Mouse (Mus musculus): ENCODE measurements around the gene Mrtfa. TPM values are rescaled to one million over a fixed set of nuclear protein-coding genes. Genes with fewer than 3 reads are reported as not detected.
"Not testable (repeated sequence)": the region's sequence is repeated elsewhere in the genome, so short reads cannot be mapped to it uniquely, and the experiment has no call there.

Mrtfa gene
- polyA plus RNA-seq, 1 experiment from 2014 or later: 29.7 TPM

DNA sequence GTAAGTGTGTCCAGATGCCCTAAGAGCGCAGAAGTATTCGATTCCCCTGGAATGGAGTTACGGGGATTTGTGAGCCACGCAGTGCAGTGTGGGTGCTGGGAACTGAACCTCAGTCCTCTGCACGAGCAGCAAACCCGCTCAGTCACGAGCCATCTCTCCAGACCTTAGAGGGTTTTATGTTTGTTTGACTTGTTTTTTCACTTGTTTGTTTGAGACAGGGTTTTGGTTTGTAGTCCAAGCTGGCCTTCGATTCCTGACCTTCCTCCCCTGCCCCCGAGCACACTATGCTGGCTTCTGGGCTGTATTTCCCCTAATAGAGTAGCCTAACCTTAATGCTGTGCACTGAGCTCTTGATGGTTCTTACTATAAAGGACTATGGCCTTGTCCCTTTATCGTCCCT, 34.5 kb upstream of the Mrtfa start:
- no peak overlapping the region for H3K4me3 ChIP-seq
- no peaks in the 10 kb centered on the region for H3K4me1 ChIP-seq (replicated peaks)
- no peaks in the 10 kb centered on the region for H3K27me3 ChIP-seq
- H3K36me3 ChIP-seq: no peaks in the 10 kb centered on the region
- no peaks in the 10 kb centered on the region for H3K9me3 ChIP-seq
- H3K4me2 ChIP-seq: no peak overlapping the region
- no peak for ATAC-seq (ENCODE audit: low FRiP score, low read depth)
- H3K9ac ChIP-seq: no peak overlapping the region
- H3K27ac ChIP-seq (replicated peaks): no peak overlapping the region
- 90% methylated on average over 10 of the region's 10 CpGs for WGBS

DNA sequence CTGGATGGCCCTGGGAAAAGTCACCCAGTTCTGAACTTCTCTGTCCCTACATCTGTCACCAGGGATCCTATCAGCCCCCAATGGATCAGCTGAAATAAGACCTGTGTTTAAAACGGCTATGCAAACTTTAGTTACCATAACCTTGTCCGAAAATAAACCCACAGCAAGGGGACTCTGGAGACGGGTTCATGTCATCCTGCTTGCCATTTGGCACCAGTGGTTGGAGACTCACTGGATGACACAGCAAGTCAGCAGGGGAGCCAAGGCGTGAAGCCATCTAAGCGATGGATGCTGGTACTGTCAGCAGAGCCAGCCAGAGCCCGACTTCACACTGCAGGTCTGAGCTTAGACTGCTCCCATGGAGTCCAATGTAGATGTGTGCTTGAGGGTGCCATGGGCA, 30.9 kb upstream of the Mrtfa start:
- Histone ChIP-seq H3K36me3 (no peaks in the 10 kb centered on the region), H3K27ac (replicated peaks) (no peak overlapping the region), H3K9me3 (no peaks in the 10 kb centered on the region), H3K4me3 (no peak overlapping the region), H3K4me1 (replicated peaks) (no peaks in the 10 kb centered on the region), H3K27me3 (no peaks in the 10 kb centered on the region), H3K9ac (no peak overlapping the region), H3K4me2 (no peak overlapping the region)
- ATAC-seq (ENCODE audit: low FRiP score, low read depth): no peak
- 79% methylated on average over 6 of the region's 6 CpGs for WGBS

DNA sequence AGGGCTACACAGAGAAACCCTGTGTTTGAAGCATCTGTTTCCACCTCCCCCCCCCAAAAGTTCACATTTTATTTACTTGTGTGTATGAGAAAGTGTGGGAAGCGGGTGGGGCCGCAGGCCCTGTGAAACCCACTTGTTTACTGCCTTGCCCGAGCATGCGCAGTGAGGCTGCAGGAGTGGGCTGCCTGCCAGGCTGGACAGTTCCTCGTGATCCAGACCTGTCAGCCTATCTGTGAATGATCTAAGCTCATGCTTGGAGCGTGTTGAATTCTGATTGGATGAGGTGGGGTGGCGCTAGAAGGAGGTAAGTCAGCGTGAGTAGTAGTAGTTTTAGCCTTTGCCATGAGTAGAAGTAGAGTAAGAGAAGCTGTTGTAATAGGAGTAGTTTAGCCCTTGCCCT, 29.5 kb upstream of the Mrtfa start:
- H3K4me1 ChIP-seq (replicated peaks); H3K27ac ChIP-seq (replicated peaks); ATAC-seq (ENCODE audit: low FRiP score, low read depth); H3K27me3 ChIP-seq; H3K9me3 ChIP-seq; H3K36me3 ChIP-seq; H3K4me3 ChIP-seq; H3K9ac ChIP-seq; H3K4me2 ChIP-seq: not testable (repeated sequence)
- 79% methylated on average over 8 of the region's 8 CpGs for WGBS

DNA sequence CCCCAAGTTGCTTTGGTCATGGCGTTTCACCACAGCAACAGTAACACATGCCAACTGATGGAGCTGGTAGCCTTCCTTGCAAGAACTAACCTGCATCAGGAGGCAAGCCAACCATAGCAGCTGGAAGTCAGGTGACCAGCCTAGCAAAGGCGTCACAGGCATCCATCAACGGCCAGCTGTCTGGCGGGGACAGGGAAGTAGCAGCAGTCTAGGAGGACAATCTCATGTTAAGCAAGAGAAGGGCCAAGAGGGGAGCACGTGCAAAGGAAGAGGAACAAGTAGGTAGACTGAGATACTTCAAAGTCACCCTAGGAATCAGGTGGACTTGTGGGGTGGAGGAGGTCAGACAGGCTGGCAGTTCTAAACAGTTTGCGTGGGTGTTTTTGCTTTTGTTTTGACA, 28.5 kb upstream of the Mrtfa start:
- Histone ChIP-seq H3K36me3 (no peaks in the 10 kb centered on the region), H3K4me2 (no peak overlapping the region), H3K27ac (replicated peaks) (no peak overlapping the region), H3K9me3 (no peaks in the 10 kb centered on the region), H3K4me1 (replicated peaks) (no peaks in the 10 kb centered on the region), H3K4me3 (no peak overlapping the region), H3K9ac (no peak overlapping the region), H3K27me3 (no peaks in the 10 kb centered on the region)
- no peak for ATAC-seq (ENCODE audit: low FRiP score, low read depth)
- WGBS: 82% methylated on average over 6 of the region's 6 CpGs

DNA sequence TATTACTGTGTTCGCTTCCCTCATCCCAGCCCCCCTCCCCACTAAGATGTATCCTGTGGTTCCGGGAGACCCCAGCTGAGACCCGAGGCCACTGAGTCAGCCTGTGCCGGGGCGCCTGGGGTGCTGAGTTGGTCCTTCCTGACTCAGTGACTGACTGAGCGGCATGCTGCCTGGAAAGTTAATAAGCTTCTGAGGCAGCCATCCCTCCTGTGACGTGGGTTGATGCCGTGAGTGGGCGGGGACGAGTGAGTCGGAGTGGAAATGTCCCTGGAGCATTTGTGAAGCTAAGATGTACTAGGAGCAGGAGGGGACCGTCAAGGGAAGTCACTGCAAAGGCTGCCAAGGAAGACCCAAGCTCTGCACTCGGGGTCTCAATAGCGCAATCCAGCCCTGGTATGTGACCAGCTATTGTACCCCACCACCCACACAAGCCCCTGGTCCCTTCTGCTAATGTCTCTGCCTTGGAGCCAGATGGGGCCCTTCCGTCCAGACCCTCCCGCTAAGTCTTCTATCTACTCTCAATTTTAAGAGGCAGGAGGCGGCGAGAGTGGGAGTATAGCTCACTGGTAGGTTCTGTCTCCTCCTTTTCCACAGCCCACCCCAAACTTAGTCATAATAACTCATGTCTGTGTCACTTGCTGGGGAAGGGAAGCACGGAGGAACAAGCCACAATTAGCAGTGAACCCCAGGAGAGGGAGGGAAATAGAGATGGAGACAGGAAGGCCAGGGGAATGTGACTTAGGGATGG, 26.5 kb upstream of the Mrtfa start:
- Histone ChIP-seq H3K27ac (replicated peaks) (no peak overlapping the region), H3K9ac (no peak overlapping the region), H3K36me3 (no peaks in the 10 kb centered on the region), H3K27me3 (no peaks in the 10 kb centered on the region), H3K4me1 (replicated peaks) (no peaks in the 10 kb centered on the region), H3K4me3 (no peak overlapping the region), H3K4me2 (no peak overlapping the region), H3K9me3 (no peaks in the 10 kb centered on the region)
- ATAC-seq (ENCODE audit: low FRiP score, low read depth): no peak
- WGBS: 79% methylated on average over 19 of the region's 19 CpGs

DNA sequence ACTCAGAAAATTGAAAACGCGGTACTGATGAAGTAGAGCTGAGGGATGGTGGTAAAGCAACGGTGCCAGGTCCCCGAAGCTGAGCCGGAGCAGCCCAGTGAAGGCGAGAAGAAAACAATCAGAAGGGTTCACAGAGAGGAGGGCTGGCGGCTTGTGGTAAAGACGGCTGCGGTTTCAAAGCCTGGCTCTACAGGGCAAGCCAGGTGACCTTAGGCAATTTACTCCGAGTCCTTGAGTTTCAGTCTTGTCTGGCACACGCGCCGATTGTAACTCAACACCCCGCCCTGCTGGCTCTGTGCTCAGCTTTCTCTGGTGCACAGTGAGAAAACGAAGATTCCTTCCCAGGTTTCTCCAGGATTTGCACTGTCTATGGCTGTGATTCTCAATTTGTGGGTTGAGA, 22.4 kb upstream of the Mrtfa start:
- Histone ChIP-seq H3K9me3 (no peaks in the 10 kb centered on the region), H3K27ac (replicated peaks) (no peak overlapping the region), H3K4me1 (replicated peaks) (no peaks in the 10 kb centered on the region), H3K4me3 (no peak overlapping the region), H3K27me3 (no peaks in the 10 kb centered on the region), H3K36me3 (no peaks in the 10 kb centered on the region), H3K4me2 (no peak overlapping the region), H3K9ac (no peak overlapping the region)
- ATAC-seq (ENCODE audit: low FRiP score, low read depth): no peak
- WGBS: 75% methylated on average over 15 of the region's 15 CpGs

DNA sequence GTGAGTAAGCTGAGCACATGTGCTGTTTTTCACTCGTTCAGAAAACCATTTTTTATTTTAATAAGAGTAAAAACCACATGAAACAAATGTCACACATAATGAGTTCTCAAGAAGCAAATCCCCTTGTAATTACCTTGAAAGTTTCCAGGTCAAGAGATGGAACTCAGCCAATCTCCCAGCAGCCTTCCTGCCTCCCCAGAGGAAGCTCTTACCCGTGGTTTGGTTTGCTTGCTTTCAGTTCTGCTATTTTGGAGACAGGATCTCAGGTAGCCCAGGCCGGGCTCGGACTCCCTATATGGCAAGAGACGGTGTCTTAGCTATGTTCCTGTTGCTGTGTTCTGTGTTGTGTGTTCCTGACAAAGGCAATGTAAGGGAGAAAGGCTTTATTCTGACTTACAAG, 19.9 kb upstream of the Mrtfa start:
- Histone ChIP-seq H3K36me3 (no peaks in the 10 kb centered on the region), H3K27me3 (no peaks in the 10 kb centered on the region), H3K9me3 (no peaks in the 10 kb centered on the region), H3K9ac (no peak overlapping the region), H3K27ac (replicated peaks) (no peak overlapping the region), H3K4me3 (no peak overlapping the region), H3K4me2 (no peak overlapping the region), H3K4me1 (replicated peaks) (no peaks in the 10 kb centered on the region)
- ATAC-seq (ENCODE audit: low FRiP score, low read depth): no peak
- WGBS: 65% methylated on average over 5 of the region's 5 CpGs

DNA sequence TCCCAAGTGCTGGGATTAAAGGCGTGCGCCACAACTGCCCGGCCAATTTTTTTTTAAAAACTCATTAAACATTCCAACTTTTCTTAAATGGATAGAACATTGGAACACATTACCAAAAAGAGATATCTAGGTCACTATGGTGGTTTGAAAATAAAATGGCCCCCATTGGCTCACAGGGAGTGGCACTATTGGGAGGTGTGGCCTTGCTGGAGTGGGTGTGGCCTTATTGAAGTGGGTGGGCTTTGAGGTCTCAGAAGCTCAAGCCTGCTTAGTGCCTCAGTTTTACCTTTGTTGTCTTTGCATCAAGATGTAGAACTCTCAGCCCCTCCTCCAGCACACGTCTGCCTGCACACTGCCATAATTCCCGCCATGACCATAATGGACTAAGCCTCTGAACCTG, 11.9 kb upstream of the Mrtfa start:
- ATAC-seq (ENCODE audit: low FRiP score, low read depth): no peak
- no peaks in the 10 kb centered on the region for H3K9me3 ChIP-seq
- H3K27me3 ChIP-seq: no peaks in the 10 kb centered on the region
- H3K27ac ChIP-seq (replicated peaks): no peak overlapping the region
- no peak overlapping the region for H3K4me2 ChIP-seq
- H3K4me3 ChIP-seq: no peak overlapping the region
- no peak overlapping the region for H3K9ac ChIP-seq
- H3K4me1 ChIP-seq (replicated peaks): no peaks in the 10 kb centered on the region
- H3K36me3 ChIP-seq: no peaks in the 10 kb centered on the region
- WGBS: 96% methylated on average over 5 of the region's 5 CpGs

DNA sequence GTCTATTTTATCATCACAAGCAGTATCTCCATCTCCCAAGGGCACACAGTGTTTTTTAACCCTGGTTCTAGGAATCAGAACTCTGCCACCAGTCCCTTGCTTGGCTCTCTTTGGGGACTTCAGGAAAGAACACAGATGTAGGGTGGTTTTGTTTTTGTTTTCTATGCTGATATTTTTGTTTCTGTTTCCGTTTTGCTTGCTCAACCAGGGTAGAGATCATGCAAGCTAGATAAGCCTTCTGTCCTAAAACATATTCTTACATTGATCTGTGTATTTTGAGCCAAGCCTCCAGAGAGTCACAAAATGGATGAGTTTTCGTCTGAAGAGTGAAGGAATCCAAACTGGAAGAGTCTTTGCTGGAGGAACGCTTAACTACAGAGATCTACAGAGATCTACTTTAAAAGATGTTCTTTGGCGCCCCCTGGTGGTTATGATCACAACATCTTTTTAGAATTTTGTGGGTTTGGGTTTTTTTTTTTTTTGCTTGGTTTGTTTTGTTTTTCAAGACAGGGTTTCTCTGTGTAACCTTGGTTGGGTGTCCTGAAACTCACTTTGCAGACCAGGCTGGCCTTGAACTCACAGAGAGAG, 8.9 kb upstream of the Mrtfa start:
- H3K27me3 ChIP-seq: no peaks in the 10 kb centered on the region
- no peak overlapping the region for H3K27ac ChIP-seq (replicated peaks)
- H3K36me3 ChIP-seq: no peaks in the 10 kb centered on the region
- H3K4me1 ChIP-seq (replicated peaks): no peaks in the 10 kb centered on the region
- no peak for ATAC-seq (ENCODE audit: low FRiP score, low read depth)
- WGBS: 25% methylated on average over 4 of the region's 4 CpGs
- H3K4me2 ChIP-seq: no peak overlapping the region
- H3K4me3 ChIP-seq: no peak overlapping the region
- H3K9me3 ChIP-seq: no peaks in the 10 kb centered on the region
- H3K9ac ChIP-seq: no peak overlapping the region

DNA sequence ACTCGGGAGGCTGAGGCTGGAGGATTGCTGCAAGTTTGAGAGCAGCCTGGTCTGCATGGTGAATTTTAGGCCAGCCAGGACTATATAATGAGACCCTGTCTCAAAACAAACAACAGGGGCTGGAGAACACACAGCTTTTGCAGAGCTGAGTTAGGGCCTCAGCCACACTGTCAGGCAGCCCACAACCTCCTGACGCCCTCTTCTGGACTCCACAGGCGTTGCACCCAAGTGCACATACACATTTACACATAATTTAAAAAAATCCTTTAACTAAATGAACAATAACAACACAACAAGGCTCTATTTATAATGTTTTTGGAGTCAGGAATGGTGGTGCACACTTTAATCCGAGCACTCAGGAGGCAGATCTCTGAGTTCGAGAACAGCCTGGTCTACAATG, 7.9 kb upstream of the Mrtfa start:
- Histone ChIP-seq H3K9ac (no peak overlapping the region), H3K9me3 (no peaks in the 10 kb centered on the region), H3K27ac (replicated peaks) (no peak overlapping the region), H3K4me1 (replicated peaks) (no peaks in the 10 kb centered on the region), H3K4me2 (no peak overlapping the region), H3K36me3 (no peaks in the 10 kb centered on the region), H3K4me3 (no peak overlapping the region), H3K27me3 (no peaks in the 10 kb centered on the region)
- 92% methylated on average over 5 of the region's 5 CpGs for WGBS
- ATAC-seq (ENCODE audit: low FRiP score, low read depth): no peak

DNA sequence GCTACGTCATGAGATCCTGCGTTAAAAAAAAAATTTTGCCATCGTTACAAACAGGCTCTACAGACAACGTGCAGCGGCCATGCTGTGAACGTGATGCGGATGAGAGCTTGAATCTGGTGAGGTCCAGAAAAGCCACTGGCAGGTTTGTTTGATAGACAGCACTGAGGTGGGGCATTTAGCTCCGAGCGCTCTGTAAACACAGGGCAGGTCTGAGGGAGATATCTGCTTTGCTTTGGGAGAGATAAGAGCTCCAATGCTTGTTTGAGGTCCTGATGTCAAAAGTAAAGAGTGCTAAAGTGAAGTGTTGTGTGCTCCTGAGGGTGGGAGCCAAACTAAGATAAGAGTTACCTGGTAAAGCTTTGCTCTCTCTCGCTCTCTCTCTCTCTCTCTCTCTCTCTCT, 6.6 kb upstream of the Mrtfa start:
- H3K27me3 ChIP-seq: no peaks in the 10 kb centered on the region
- no peak overlapping the region for H3K4me2 ChIP-seq
- H3K27ac ChIP-seq (replicated peaks): no peak overlapping the region
- H3K4me3 ChIP-seq: no peak overlapping the region
- no peaks in the 10 kb centered on the region for H3K36me3 ChIP-seq
- H3K4me1 ChIP-seq (replicated peaks): no peaks in the 10 kb centered on the region
- 91% methylated on average over 10 of the region's 10 CpGs for WGBS
- H3K9ac ChIP-seq: no peak overlapping the region
- H3K9me3 ChIP-seq: no peaks in the 10 kb centered on the region
- no peak for ATAC-seq (ENCODE audit: low FRiP score, low read depth)

DNA sequence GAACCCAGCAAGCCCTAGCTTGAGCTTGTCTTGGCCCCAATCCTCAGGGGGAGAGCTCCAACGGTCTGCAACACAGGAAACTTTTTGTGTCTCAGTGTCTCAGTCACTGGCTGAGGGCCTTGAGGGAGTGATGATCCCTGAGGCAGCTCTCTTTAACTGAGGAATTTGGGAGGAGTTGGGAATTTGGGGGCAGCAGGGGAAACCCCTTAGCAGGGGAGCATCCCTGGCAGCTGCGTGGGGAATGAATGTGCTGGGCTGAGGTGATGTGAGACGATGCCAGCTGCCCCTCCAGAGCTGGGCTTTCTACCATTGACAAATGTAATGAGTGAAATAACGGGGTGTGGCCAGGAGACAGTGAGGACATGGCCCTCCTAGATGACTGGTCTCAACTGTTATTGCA, 4.9 kb upstream of the Mrtfa start:
- Histone ChIP-seq H3K27ac (replicated peaks) (no peak overlapping the region), H3K27me3 (no peaks in the 10 kb centered on the region), H3K9ac (no peak overlapping the region), H3K4me1 (replicated peaks) (peaks cover 3% of the 10 kb centered on the region; the same call in 1 of the 2 replicates), H3K4me3 (no peak overlapping the region), H3K9me3 (no peaks in the 10 kb centered on the region), H3K4me2 (no peak overlapping the region), H3K36me3 (no peaks in the 10 kb centered on the region)
- WGBS: 54% methylated on average over 4 of the region's 4 CpGs
- no peak for ATAC-seq (ENCODE audit: low FRiP score, low read depth)

DNA sequence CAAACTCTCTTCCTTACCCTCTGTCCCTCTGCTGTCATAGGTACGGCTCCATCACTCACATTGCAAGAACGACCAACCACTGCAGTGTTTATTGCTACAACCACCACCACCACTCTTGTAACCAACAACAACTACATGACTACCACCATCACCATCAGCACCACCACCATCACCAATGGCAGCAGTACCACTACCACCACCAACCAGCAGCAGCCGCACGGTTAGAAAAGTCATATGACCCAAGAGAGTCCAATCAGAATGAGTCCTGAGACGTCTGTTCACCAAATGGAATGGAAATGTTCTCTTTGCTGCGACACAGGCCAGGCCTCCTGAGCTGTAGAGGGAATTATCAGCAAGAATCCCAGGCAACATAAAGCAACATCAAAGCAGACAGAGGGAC, 4.2 kb upstream of the Mrtfa start:
- H3K9ac ChIP-seq: no peak overlapping the region
- H3K4me2 ChIP-seq: no peak overlapping the region
- H3K27me3 ChIP-seq: no peaks in the 10 kb centered on the region
- no peaks in the 10 kb centered on the region for H3K9me3 ChIP-seq
- H3K27ac ChIP-seq (replicated peaks): no peak overlapping the region
- H3K4me1 ChIP-seq (replicated peaks): peaks cover 3% of the 10 kb centered on the region; the same call in 1 of the 2 replicates
- WGBS: 93% methylated on average over 6 of the region's 6 CpGs
- H3K4me3 ChIP-seq: no peak overlapping the region
- ATAC-seq (ENCODE audit: low FRiP score, low read depth): no peak
- no peaks in the 10 kb centered on the region for H3K36me3 ChIP-seq
